Mouse (Mus musculus): ENCODE data around the gene Gins1. TPM values are rescaled to one million over a fixed set of nuclear protein-coding genes. Genes with fewer than 3 reads are reported as not detected.
"Not testable (repeated sequence)": the region's sequence is repeated elsewhere in the genome, so short reads cannot be mapped to it uniquely, and the experiment has no call there.

The Gins1 gene
- polyA plus RNA-seq, 1 experiment from 2014 or later = 15.0 TPM

GRCm38 (mm10) chr2:150947880-150948611 is 42.8 kb downstream of the Gins1 start:
- WGBS = 89% methylated on average over 12 of the region's 12 CpGs
- H3K4me1 ChIP-seq; ATAC-seq (replicated peaks); H3K4me3 ChIP-seq; H3K9me3 ChIP-seq; H3K4me2 ChIP-seq; H3K9ac ChIP-seq; H3K27me3 ChIP-seq (replicated peaks); H3K36me3 ChIP-seq (replicated peaks); H3K27ac ChIP-seq: not testable (repeated sequence)

- Histone ChIP-seq H3K4me2 (no peak overlapping the region), H3K4me3 (no peak overlapping the region), H3K4me1 (no peaks in the 10 kb centered on the region), H3K36me3 (replicated peaks) (0 out of 2 replicates have a peak, but pooled peaks cover 3% of the 10 kb centered on the region), H3K27ac (no peak overlapping the region), H3K27me3 (replicated peaks) (no peaks in the 10 kb centered on the region), H3K9ac (no peak overlapping the region), H3K9me3 (no peaks in the 10 kb centered on the region)
- no peak for ATAC-seq (replicated peaks)
- 90% methylated on average over 5 of the region's 5 CpGs for WGBS
Measured at GRCm38 (mm10) chr2:150948786-150949185, 43.6 kb downstream of the Gins1 start.

GRCm38 (mm10) chr2:150949652-150950051 is 44.5 kb downstream of the Gins1 start:
- Histone ChIP-seq H3K4me3 (no peak overlapping the region), H3K9me3 (no peaks in the 10 kb centered on the region), H3K4me2 (no peak overlapping the region), H3K27me3 (replicated peaks) (no peaks in the 10 kb centered on the region), H3K27ac (no peak overlapping the region), H3K36me3 (replicated peaks) (0 out of 2 replicates have a peak, but pooled peaks cover 3% of the 10 kb centered on the region), H3K9ac (no peak overlapping the region), H3K4me1 (no peaks in the 10 kb centered on the region)
- ATAC-seq (replicated peaks) = no peak
- 91% methylated on average over 3 of the region's 3 CpGs for WGBS

GRCm38 (mm10) chr2:150950056-150950455 is 44.9 kb downstream of the Gins1 start:
- no peaks in the 10 kb centered on the region for H3K9me3 ChIP-seq
- ATAC-seq (replicated peaks) = no peak
- 91% methylated on average over 6 of the region's 6 CpGs for WGBS
- H3K9ac ChIP-seq = no peak overlapping the region
- no peak overlapping the region for H3K4me3 ChIP-seq
- H3K4me2 ChIP-seq = no peak overlapping the region
- 0 out of 2 replicates have a peak, but pooled peaks cover 3% of the 10 kb centered on the region for H3K36me3 ChIP-seq (replicated peaks)
- no peaks in the 10 kb centered on the region for H3K4me1 ChIP-seq
- no peak overlapping the region for H3K27ac ChIP-seq
- H3K27me3 ChIP-seq (replicated peaks) = no peaks in the 10 kb centered on the region

- ATAC-seq (replicated peaks) = no peak
- 0 out of 2 replicates have a peak, but pooled peaks cover 3% of the 10 kb centered on the region for H3K36me3 ChIP-seq (replicated peaks)
- WGBS = 92% methylated on average over 2 of the region's 2 CpGs
Measured at GRCm38 (mm10) chr2:150951201-150951600, 46.0 kb downstream of the Gins1 start.

GRCm38 (mm10) chr2:150955859-150956258 is 50.7 kb downstream of the Gins1 start:
- 0 out of 2 replicates have a peak, but pooled peaks cover 3% of the 10 kb centered on the region for H3K36me3 ChIP-seq (replicated peaks)
- H3K27ac ChIP-seq = no peak overlapping the region
- no peaks in the 10 kb centered on the region for H3K4me1 ChIP-seq
- H3K4me3 ChIP-seq = no peak overlapping the region
- 73% methylated on average over 1 of the region's 1 CpGs for WGBS
- no peak overlapping the region for H3K9ac ChIP-seq
- ATAC-seq (replicated peaks) = no peak
- no peaks in the 10 kb centered on the region for H3K9me3 ChIP-seq
- H3K27me3 ChIP-seq (replicated peaks) = no peaks in the 10 kb centered on the region
- H3K4me2 ChIP-seq = no peak overlapping the region

More at GRCm38 (mm10) chr2:150951201-150951600, 46.0 kb downstream of the Gins1 start:
- H3K27ac ChIP-seq = no peak overlapping the region
- no peaks in the 10 kb centered on the region for H3K27me3 ChIP-seq (replicated peaks)
- H3K4me3 ChIP-seq = no peak overlapping the region
- no peaks in the 10 kb centered on the region for H3K4me1 ChIP-seq
- H3K9ac ChIP-seq = no peak overlapping the region
- H3K4me2 ChIP-seq = no peak overlapping the region
- no peaks in the 10 kb centered on the region for H3K9me3 ChIP-seq

GRCm38 (mm10) chr2:150959521-150959920 is 54.3 kb downstream of the Gins1 start:
- Histone ChIP-seq H3K9ac (no peak overlapping the region), H3K4me2 (no peak overlapping the region), H3K27me3 (replicated peaks) (no peaks in the 10 kb centered on the region), H3K27ac (no peak overlapping the region), H3K36me3 (replicated peaks) (no peaks in the 10 kb centered on the region), H3K4me3 (no peak overlapping the region), H3K4me1 (no peaks in the 10 kb centered on the region), H3K9me3 (no peaks in the 10 kb centered on the region)
- 93% methylated on average over 10 of the region's 10 CpGs for WGBS
- ATAC-seq (replicated peaks) = no peak

GRCm38 (mm10) chr2:150963246-150963645 is 58.0 kb downstream of the Gins1 start:
- 88% methylated on average over 3 of the region's 3 CpGs for WGBS
- Histone ChIP-seq H3K9ac (no peak overlapping the region), H3K27me3 (replicated peaks) (no peaks in the 10 kb centered on the region), H3K27ac (no peak overlapping the region), H3K4me3 (no peak overlapping the region), H3K4me1 (no peaks in the 10 kb centered on the region), H3K9me3 (no peaks in the 10 kb centered on the region), H3K4me2 (no peak overlapping the region), H3K36me3 (replicated peaks) (no peaks in the 10 kb centered on the region)
- ATAC-seq (replicated peaks) = no peak

GRCm38 (mm10) chr2:150964641-150965040 is 59.4 kb downstream of the Gins1 start:
- no peak overlapping the region for H3K4me3 ChIP-seq
- WGBS = 89% methylated on average over 3 of the region's 3 CpGs
- H3K27ac ChIP-seq = no peak overlapping the region
- no peaks in the 10 kb centered on the region for H3K9me3 ChIP-seq
- H3K4me1 ChIP-seq = no peaks in the 10 kb centered on the region
- ATAC-seq (replicated peaks) = no peak
- no peaks in the 10 kb centered on the region for H3K27me3 ChIP-seq (replicated peaks)
- H3K9ac ChIP-seq = no peak overlapping the region
- no peak overlapping the region for H3K4me2 ChIP-seq
- H3K36me3 ChIP-seq (replicated peaks) = no peaks in the 10 kb centered on the region

GRCm38 (mm10) chr2:150965951-150966350 is 60.8 kb downstream of the Gins1 start:
- Histone ChIP-seq H3K4me2 (no peak overlapping the region), H3K36me3 (replicated peaks) (no peaks in the 10 kb centered on the region), H3K27ac (no peak overlapping the region), H3K27me3 (replicated peaks) (no peaks in the 10 kb centered on the region), H3K4me3 (no peak overlapping the region), H3K4me1 (no peaks in the 10 kb centered on the region), H3K9me3 (no peaks in the 10 kb centered on the region), H3K9ac (no peak overlapping the region)
- WGBS = 92% methylated on average over 10 of the region's 10 CpGs
- no peak for ATAC-seq (replicated peaks)

- no peaks in the 10 kb centered on the region for H3K9me3 ChIP-seq
- no peak overlapping the region for H3K9ac ChIP-seq
- WGBS = 92% methylated on average over 2 of the region's 2 CpGs
- no peak overlapping the region for H3K4me2 ChIP-seq
- no peak for ATAC-seq (replicated peaks)
- H3K27ac ChIP-seq = no peak overlapping the region
- no peaks in the 10 kb centered on the region for H3K4me1 ChIP-seq
- no peaks in the 10 kb centered on the region for H3K27me3 ChIP-seq (replicated peaks)
- H3K4me3 ChIP-seq = no peak overlapping the region
- no peaks in the 10 kb centered on the region for H3K36me3 ChIP-seq (replicated peaks)
Measured at GRCm38 (mm10) chr2:150967491-150967890, 62.3 kb downstream of the Gins1 start.

- H3K9ac ChIP-seq = no peak overlapping the region
- WGBS = 93% methylated on average over 2 of the region's 2 CpGs
- H3K4me3 ChIP-seq = no peak overlapping the region
- no peaks in the 10 kb centered on the region for H3K9me3 ChIP-seq
- no peaks in the 10 kb centered on the region for H3K36me3 ChIP-seq (replicated peaks)
- no peaks in the 10 kb centered on the region for H3K4me1 ChIP-seq
- ATAC-seq (replicated peaks) = no peak
- no peak overlapping the region for H3K27ac ChIP-seq
- H3K4me2 ChIP-seq = no peak overlapping the region
- no peaks in the 10 kb centered on the region for H3K27me3 ChIP-seq (replicated peaks)
Measured at GRCm38 (mm10) chr2:150969231-150969630, 64.0 kb downstream of the Gins1 start.

- no peak overlapping the region for H3K9ac ChIP-seq
- no peak overlapping the region for H3K27ac ChIP-seq
- H3K4me1 ChIP-seq = no peaks in the 10 kb centered on the region
- no peaks in the 10 kb centered on the region for H3K36me3 ChIP-seq (replicated peaks)
- H3K9me3 ChIP-seq = no peaks in the 10 kb centered on the region
- no peak overlapping the region for H3K4me2 ChIP-seq
- WGBS = 63% methylated on average over 7 of the region's 7 CpGs
- H3K4me3 ChIP-seq = no peak overlapping the region
- ATAC-seq (replicated peaks) = peak; percentile 70
- H3K27me3 ChIP-seq (replicated peaks) = no peaks in the 10 kb centered on the region
Measured at GRCm38 (mm10) chr2:150971856-150972255, 66.7 kb downstream of the Gins1 start.

All from midbrain, embryonic 15.5 days (tissue).